Mouse (Mus musculus) heart, postnatal 36 days (tissue): Measurements from ENCODE around the gene Uck1. TPM values are rescaled to one million over a fixed set of nuclear protein-coding genes. Genes with fewer than 3 reads are reported as not detected.

Experiments used
- DNase-seq, 2 experiments: peaks; one replicate each; pipeline ENCODE4 v3.0.0; 2021 to 2022
- intact Hi-C: fragments of 180-260 bp; cut with DNase I; formaldehyde crosslinking; loops from one replicate; pipeline ENCODE4 v1.15.1; 2025
- total RNA-seq, 2 experiments: library from RNA; stranded (reverse); gene quantifications; 2 replicates each; pipeline ENCODE4 v1.2.3; 2021

Gene Uck1
- total RNA-seq, 2 experiments from 2014 or later = 22.9 to 24.1 TPM

- no peak for DNase-seq
Measured at GRCm38 (mm10) chr2:32275823-32276222, 15.9 kb upstream of the Uck1 start.

GRCm38 (mm10) chr2:32260635-32261034 lies 676 bp upstream of the Uck1 start:
- DNase-seq = peak; percentile 36 to 47
- intact Hi-C loops = loop anchor here (2.0 kb wide), 1 partner anchor 22 kb away; no protein-coding TSS in a partner anchor

More at GRCm38 (mm10) chr2:32275823-32276222, 15.9 kb upstream of the Uck1 start:
- intact Hi-C loops = no loop called here

GRCm38 (mm10) chr2:32258887-32259533 lies 949 bp downstream of the Uck1 start:
- intact Hi-C loops = loop anchor here (2.0 kb wide), 1 partner anchor 22 kb away; the partner anchor contains the start of gene Pomt1
- DNase-seq = no peak

GRCm38 (mm10) chr2:32256273-32256672 lies 3.7 kb downstream of the Uck1 start:
- intact Hi-C loops = no loop called here
- no peak for DNase-seq

- intact Hi-C loops = no loop called here
Measured at GRCm38 (mm10) chr2:32254563-32254962, 5.4 kb downstream of the Uck1 start.

GRCm38 (mm10) chr2:32253352-32253751 lies 6.6 kb downstream of the Uck1 start:
- DNase-seq = no peak

More at GRCm38 (mm10) chr2:32254563-32254962, 5.4 kb downstream of the Uck1 start:
- DNase-seq = no peak

GRCm38 (mm10) chr2:32252658-32253057 lies 7.3 kb downstream of the Uck1 start:
- DNase-seq = peak in 1 of 2 experiments; percentile 16
- intact Hi-C loops = no loop called here

More at GRCm38 (mm10) chr2:32253352-32253751, 6.6 kb downstream of the Uck1 start:
- intact Hi-C loops = no loop called here

GRCm38 (mm10) chr2:32251791-32252527 lies 8.0 kb downstream of the Uck1 start:
- DNase-seq = no peak
- intact Hi-C loops = no loop called here

- intact Hi-C loops = no loop called here
- DNase-seq = peak in 1 of 2 experiments; percentile 29
Measured at GRCm38 (mm10) chr2:32248377-32249361, 11.3 kb downstream of the Uck1 start.

- intact Hi-C loops = no loop called here
- DNase-seq = no peak
Measured at GRCm38 (mm10) chr2:32246741-32247140, 13.2 kb downstream of the Uck1 start.

GRCm38 (mm10) chr2:32242986-32243385 lies 17.0 kb downstream of the Uck1 start:
- intact Hi-C loops = no loop called here
- no peak for DNase-seq

GRCm38 (mm10) chr2:32240591-32240990 lies 19.4 kb downstream of the Uck1 start:
- DNase-seq = no peak
- intact Hi-C loops = no loop called here

GRCm38 (mm10) chr2:32238708-32239435 lies 21.1 kb downstream of the Uck1 start:
- DNase-seq = no peak
- intact Hi-C loops = loop anchor here (5.0 kb wide), 1 partner anchor 102 kb away; no protein-coding TSS in a partner anchor

- DNase-seq = no peak
- intact Hi-C loops = loop anchor here (2.0 to 5.0 kb wide), 2 partner anchors 21 to 100 kb away; no protein-coding TSS in a partner anchor
Measured at GRCm38 (mm10) chr2:32237571-32237970, 22.4 kb downstream of the Uck1 start.

- DNase-seq = peak; percentile 41 to 48
- intact Hi-C loops = loop anchor here (2.0 to 5.0 kb wide), 2 partner anchors 22 to 100 kb away; no protein-coding TSS in a partner anchor
Measured at GRCm38 (mm10) chr2:32236760-32237487, 23.0 kb downstream of the Uck1 start.

GRCm38 (mm10) chr2:32235886-32236759 lies 23.8 kb downstream of the Uck1 start, which contains the start of gene Pomt1:
TSS of gene Pomt1 (plus strand) at chr2:32236590.
- intact Hi-C loops = loop anchor here (2.0 to 5.0 kb wide), 2 partner anchors 23 to 99 kb away; no protein-coding TSS in a partner anchor

GRCm38 (mm10) chr2:32235433-32235832 lies 24.5 kb downstream of the Uck1 start:
- intact Hi-C loops = loop anchor here (5.0 kb wide), 1 partner anchor 98 kb away; no protein-coding TSS in a partner anchor
- no peak for DNase-seq

More at GRCm38 (mm10) chr2:32235886-32236759, 23.8 kb downstream of the Uck1 start, which contains the start of gene Pomt1:
- peak; percentile 89 to 90 for DNase-seq

- intact Hi-C loops = no loop called here
- DNase-seq = no peak
Measured at GRCm38 (mm10) chr2:32222057-32222456, 37.9 kb downstream of the Uck1 start.
